Mouse (Mus musculus) layer of hippocampus, postnatal 36 days (tissue): ENCODE data around the gene Ankfn1. TPM values are rescaled to one million over a fixed set of nuclear protein-coding genes. Genes with fewer than 3 reads are reported as not detected.
A peak's percentile ranks its signal among the peaks of the same experiment; 100 is the strongest.

ENCODE experiments used
- DNase-seq, 2 experiments: peaks; one replicate each; pipeline ENCODE4 v3.0.0; 2022
- total RNA-seq, 2 experiments: library from RNA; stranded (reverse); gene quantifications; 2 replicates each; pipeline ENCODE4 v1.2.3; 2021

Gene Ankfn1
- total RNA-seq, 2 experiments from 2014 or later = 0.88 to 1.8 TPM

GRCm38 (mm10) chr11:89574269-89574838, 203.1 kb downstream of the Ankfn1 start:
- DNase-seq = no peak

- no peak for DNase-seq
These were observed 207.9 kb downstream of the Ankfn1 start for GRCm38 (mm10) chr11:89569391-89570145.

GRCm38 (mm10) chr11:89568246-89568645, 209.2 kb downstream of the Ankfn1 start:
- DNase-seq = no peak

- no peak for DNase-seq
These were observed 226.0 kb downstream of the Ankfn1 start for GRCm38 (mm10) chr11:89551441-89551840.

- DNase-seq = no peak
These were observed 226.5 kb downstream of the Ankfn1 start for GRCm38 (mm10) chr11:89550921-89551320.

- DNase-seq = no peak
These were observed 228.7 kb downstream of the Ankfn1 start for GRCm38 (mm10) chr11:89548786-89549185.

GRCm38 (mm10) chr11:89546164-89546563, 231.3 kb downstream of the Ankfn1 start:
- peak; percentile 6 to 20 for DNase-seq

- no peak for DNase-seq
These were observed 232.3 kb downstream of the Ankfn1 start for GRCm38 (mm10) chr11:89544856-89545817.

GRCm38 (mm10) chr11:89538376-89538775, 239.1 kb downstream of the Ankfn1 start:
- no peak for DNase-seq

GRCm38 (mm10) chr11:89527800-89528430, 249.5 kb downstream of the Ankfn1 start:
- no peak for DNase-seq

GRCm38 (mm10) chr11:89515501-89515901, 262.0 kb downstream of the Ankfn1 start:
- no peak for DNase-seq

- DNase-seq = no peak
These were observed 268.7 kb downstream of the Ankfn1 start for GRCm38 (mm10) chr11:89508675-89509324.

GRCm38 (mm10) chr11:89506595-89507245, 270.7 kb downstream of the Ankfn1 start:
- no peak for DNase-seq

GRCm38 (mm10) chr11:89505046-89505445, 272.4 kb downstream of the Ankfn1 start:
- no peak for DNase-seq

- no peak for DNase-seq
These were observed 275.7 kb downstream of the Ankfn1 start for GRCm38 (mm10) chr11:89501796-89502195.

- no peak for DNase-seq
These were observed 276.5 kb downstream of the Ankfn1 start for GRCm38 (mm10) chr11:89500961-89501360.

GRCm38 (mm10) chr11:89481084-89481483, 296.4 kb downstream of the Ankfn1 start:
- no peak for DNase-seq

- no peak for DNase-seq
These were observed 300.5 kb downstream of the Ankfn1 start for GRCm38 (mm10) chr11:89476927-89477326.

GRCm38 (mm10) chr11:89476047-89476446, 301.4 kb downstream of the Ankfn1 start:
- DNase-seq = no peak

GRCm38 (mm10) chr11:89472871-89473270, 304.6 kb downstream of the Ankfn1 start:
- no peak for DNase-seq

- no peak for DNase-seq
These were observed 312.1 kb downstream of the Ankfn1 start for GRCm38 (mm10) chr11:89465381-89465780.
